8 mouse cellular contexts compared by ENCODE assay signal in genomic region chr10:79613578-79614304, GRCm38 (mm10). TPM values are rescaled to one million over a fixed set of nuclear protein-coding genes. Genes with fewer than 3 reads are reported as not detected.
A peak's percentile ranks its signal among the peaks of the same experiment; 100 is the strongest.
DNase-seq lines count a peak whose midpoint lies in the region; ATAC-seq lines count a peak whose summit lies in the region.

C2cd4c (minus strand) TSS chr10:79614025.

- DNase-seq in cerebellum, adult 9-10 months = peak; percentile 82
- peak in 1 of 2 experiments; percentile 69 for DNase-seq in frontal cortex, adult 2 months (ENCODE audit: extremely low spot score in 1 of 2, low spot score in 1 of 2)
- peak; percentile 48 for DNase-seq in induced T-regulatory cell, adult 2 months (ENCODE audit: low read depth)
- peak in 1 of 2 experiments; percentile 82 for DNase-seq in left cerebral cortex, adult 8-10 months (ENCODE audit: low spot score in 2 of 2)
- peak; percentile 72 to 74 for DNase-seq in lung, postnatal 4 days
- peak; percentile 67 for DNase-seq in right cerebral cortex, postnatal 14 days

- H3K36me3 ChIP-seq in erythroblast, embryonic 14.5 days (ENCODE audit: control insufficient read depth) = no peaks in the 10 kb centered on the region

- peaks cover 37% of the 10 kb centered on the region for H3K27me3 ChIP-seq in erythroblast, embryonic 14.5 days (ENCODE audit: control insufficient read depth)

- H3K4me1 ChIP-seq in erythroblast, embryonic 14.5 days (ENCODE audit: control insufficient read depth) = peaks cover 9% of the 10 kb centered on the region

- H3K4me3 ChIP-seq in erythroblast, embryonic 14.5 days (replicated peaks) = peak within 1 kb of the TSS; percentile 49

- ATAC-seq in erythroblast, adult 5-6 weeks (replicated peaks; ENCODE audit: low FRiP score, poor library complexity, severe bottlenecking) = no peak

- H3K9me3 ChIP-seq in erythroblast, embryonic 14.5 days (ENCODE audit: control insufficient read depth, low read length) = no peaks in the 10 kb centered on the region

RNA-seq across cellular contexts. Expression of gene C2cd4c, which starts in this region (rescaled TPM):
- not detected in 2 replicates for polyA plus RNA-seq in erythroblast, embryonic 14.5 days (2012)
- total RNA-seq in erythroblast, adult 5-6 weeks (2015; ENCODE audit: low replicate concordance) = not detected in 2 replicates
- total RNA-seq in erythroblast, adult 5-6 weeks (2017; ENCODE audit: low replicate concordance) = not detected in 2 replicates
- polyA plus RNA-seq in frontal cortex, adult 2 months (2012; rRNA removed) = 9.8 and 11.3 TPM in 2 replicates
- 10 to 100 TPM; 16.1 to 18.6 (median 17.1) TPM for total RNA-seq in left cerebral cortex, adult 8-10 months (2022)

Comparison
In these comparisons a context has a peak if more than half of its experiments do, and no peak if none do; other contexts are left out.
1. RNA of gene C2cd4c (total RNA-seq): 16.1 to 18.6 TPM in left cerebral cortex, adult 8-10 months; not detected in erythroblast, adult 5-6 weeks; every median in the first group is over 10 times any median in the second.
2. RNA of gene C2cd4c (polyA plus RNA-seq): 9.8 to 11.3 TPM in frontal cortex, adult 2 months; not detected in erythroblast, embryonic 14.5 days; every median in the first group is over 10 times any median in the second.